Mouse (Mus musculus): ENCODE data around the gene Hadha. TPM values are rescaled to one million over a fixed set of nuclear protein-coding genes. Genes with fewer than 3 reads are reported as not detected.

The Hadha gene
- polyA plus RNA-seq, 1 experiment from 2014 or later = 129 TPM

GRCm38 (mm10) chr5:30187687-30188485, 32.9 kb upstream of the Hadha start:
- 89% methylated on average over 12 of the region's 12 CpGs for WGBS (ENCODE audit: insufficient replicate concordance)

GRCm38 (mm10) chr5:30175811-30176210, 20.8 kb upstream of the Hadha start:
- WGBS (ENCODE audit: insufficient replicate concordance) = 85% methylated on average over 4 of the region's 4 CpGs
- no peak for ATAC-seq (replicated peaks; ENCODE audit: insufficient number of reproducible peaks, low FRiP score, low TSS enrichment)
- Histone ChIP-seq H3K4me2 (no peak overlapping the region), H3K4me1 (ENCODE audit: control insufficient read depth, insufficient read depth, low read length) (0 out of 2 replicates have a peak, but pooled peaks cover 10% of the 10 kb centered on the region), H3K27me3 (ENCODE audit: control insufficient read depth, insufficient read depth, low read length) (no peaks in the 10 kb centered on the region), H3K36me3 (ENCODE audit: control insufficient read depth, insufficient read depth, low read length) (peaks cover 36% of the 10 kb centered on the region), H3K9me3 (replicated peaks; ENCODE audit: control insufficient read depth, low read length) (no peaks in the 10 kb centered on the region), H3K4me3 (ENCODE audit: low read depth, low read length) (no peak overlapping the region), H3K9ac (ENCODE audit: low read depth, low read length) (no peak overlapping the region), H3K27ac (ENCODE audit: low read depth, low read length) (no peak overlapping the region)

More at GRCm38 (mm10) chr5:30187687-30188485, 32.9 kb upstream of the Hadha start:
- ATAC-seq (replicated peaks; ENCODE audit: insufficient number of reproducible peaks, low FRiP score, low TSS enrichment) = no peak
- H3K27ac ChIP-seq (ENCODE audit: low read depth, low read length) = no peak overlapping the region
- no peaks in the 10 kb centered on the region for H3K4me1 ChIP-seq (ENCODE audit: control insufficient read depth, insufficient read depth, low read length)
- H3K4me2 ChIP-seq = no peak overlapping the region
- peaks cover 12% of the 10 kb centered on the region; the same call in 1 of the 2 replicates for H3K36me3 ChIP-seq (ENCODE audit: control insufficient read depth, insufficient read depth, low read length)
- no peak overlapping the region for H3K4me3 ChIP-seq (ENCODE audit: low read depth, low read length)
- no peaks in the 10 kb centered on the region for H3K9me3 ChIP-seq (replicated peaks; ENCODE audit: control insufficient read depth, low read length)
- no peak overlapping the region for H3K9ac ChIP-seq (ENCODE audit: low read depth, low read length)
- H3K27me3 ChIP-seq (ENCODE audit: control insufficient read depth, insufficient read depth, low read length) = no peaks in the 10 kb centered on the region

DNA sequence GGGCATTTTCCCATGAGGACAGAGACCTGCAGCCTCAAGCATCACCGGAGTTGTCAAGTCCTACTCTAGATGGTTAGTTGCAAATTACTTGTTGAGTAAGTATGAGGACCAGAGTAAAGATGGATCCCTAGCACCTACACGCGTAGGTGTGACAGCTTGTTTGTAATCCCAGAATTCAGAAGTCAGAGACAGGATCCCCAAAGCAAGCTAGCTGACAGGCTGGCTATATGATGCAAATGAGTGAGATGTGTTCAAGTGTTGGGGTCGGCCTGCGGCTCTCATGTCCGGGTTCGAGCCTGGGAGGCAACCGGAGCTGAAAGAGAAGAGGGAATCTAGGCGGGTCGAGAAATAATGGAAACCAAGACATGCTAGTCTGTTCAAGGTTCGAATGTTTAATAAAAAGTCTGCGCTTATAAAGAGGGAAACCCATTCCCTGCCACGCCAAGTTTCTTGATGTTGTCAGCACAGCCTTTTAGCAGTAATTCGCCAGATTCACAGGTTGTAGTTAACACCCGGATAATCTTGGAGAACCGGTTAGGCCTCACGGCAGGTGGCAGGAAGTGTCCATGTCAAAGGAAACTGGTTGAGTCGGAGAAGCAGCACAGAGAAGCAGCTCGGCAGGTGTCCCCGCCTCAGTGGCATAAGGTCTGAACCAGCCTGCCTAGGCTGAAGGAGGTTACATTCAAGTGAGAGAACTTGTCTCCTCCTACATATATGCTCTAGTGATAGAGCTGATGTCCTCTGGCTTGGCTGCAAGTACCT, 18.1 kb upstream of the Hadha start:
- Histone ChIP-seq H3K4me3 (ENCODE audit: low read depth, low read length) (no peak overlapping the region), H3K27me3 (ENCODE audit: control insufficient read depth, insufficient read depth, low read length) (no peaks in the 10 kb centered on the region), H3K4me2 (no peak overlapping the region), H3K9ac (ENCODE audit: low read depth, low read length) (no peak overlapping the region), H3K9me3 (replicated peaks; ENCODE audit: control insufficient read depth, low read length) (no peaks in the 10 kb centered on the region), H3K4me1 (ENCODE audit: control insufficient read depth, insufficient read depth, low read length) (0 out of 2 replicates have a peak, but pooled peaks cover 10% of the 10 kb centered on the region), H3K36me3 (ENCODE audit: control insufficient read depth, insufficient read depth, low read length) (peaks cover 30% of the 10 kb centered on the region), H3K27ac (ENCODE audit: low read depth, low read length) (no peak overlapping the region)
- no peak for ATAC-seq (replicated peaks; ENCODE audit: insufficient number of reproducible peaks, low FRiP score, low TSS enrichment)
- WGBS (ENCODE audit: insufficient replicate concordance) = 45% methylated on average over 20 of the region's 20 CpGs

- ATAC-seq (replicated peaks; ENCODE audit: insufficient number of reproducible peaks, low FRiP score, low TSS enrichment) = no peak
- Histone ChIP-seq H3K9me3 (replicated peaks; ENCODE audit: control insufficient read depth, low read length) (no peaks in the 10 kb centered on the region), H3K36me3 (ENCODE audit: control insufficient read depth, insufficient read depth, low read length) (peaks cover 32% of the 10 kb centered on the region), H3K4me3 (ENCODE audit: low read depth, low read length) (no peak overlapping the region), H3K27me3 (ENCODE audit: control insufficient read depth, insufficient read depth, low read length) (no peaks in the 10 kb centered on the region), H3K27ac (ENCODE audit: low read depth, low read length) (peak overlapping the region; percentile 81), H3K9ac (ENCODE audit: low read depth, low read length) (no peak overlapping the region), H3K4me1 (ENCODE audit: control insufficient read depth, insufficient read depth, low read length) (0 out of 2 replicates have a peak, but pooled peaks cover 10% of the 10 kb centered on the region), H3K4me2 (0 out of 2 replicates have a peak overlapping the region, but pooled peaks have one; percentile 22)
Observed at GRCm38 (mm10) chr5:30172115-30172514, 17.2 kb upstream of the Hadha start.

DNA sequence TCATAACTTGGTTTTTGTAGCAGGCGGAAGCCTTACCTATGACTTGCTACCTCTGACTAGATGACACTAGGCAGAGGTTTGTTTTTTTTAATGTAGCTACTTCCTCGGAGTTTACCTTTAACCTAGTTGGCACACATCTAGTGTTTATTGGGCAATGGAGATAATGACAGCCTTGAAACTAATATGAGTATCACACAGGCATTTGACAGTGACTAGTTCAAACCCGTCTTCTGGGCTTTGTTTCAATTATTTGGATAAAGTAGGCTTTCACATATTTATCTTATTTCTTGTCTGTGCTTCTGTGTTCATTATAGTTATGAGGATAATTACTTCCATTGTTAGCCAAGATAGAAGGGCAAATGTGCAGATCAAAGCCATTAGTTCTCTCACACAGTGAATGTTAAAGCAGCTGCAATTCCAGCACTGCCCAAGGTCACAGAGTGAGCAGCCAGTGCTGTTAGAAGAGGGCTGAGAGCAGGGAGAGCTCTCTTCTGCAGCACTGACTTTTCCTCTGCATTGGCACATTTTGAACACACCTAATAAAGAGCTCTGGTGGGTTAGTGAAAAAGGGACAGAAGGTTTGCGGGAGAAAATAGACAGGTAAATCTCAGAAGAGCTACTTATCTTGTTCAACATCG, 15.5 kb upstream of the Hadha start:
- no peak for ATAC-seq (replicated peaks; ENCODE audit: insufficient number of reproducible peaks, low FRiP score, low TSS enrichment)
- H3K4me1 ChIP-seq (ENCODE audit: control insufficient read depth, insufficient read depth, low read length) = 0 out of 2 replicates have a peak, but pooled peaks cover 11% of the 10 kb centered on the region
- H3K36me3 ChIP-seq (ENCODE audit: control insufficient read depth, insufficient read depth, low read length) = peaks cover 23% of the 10 kb centered on the region
- no peak overlapping the region for H3K4me2 ChIP-seq
- H3K4me3 ChIP-seq (ENCODE audit: low read depth, low read length) = no peak overlapping the region
- H3K9me3 ChIP-seq (replicated peaks; ENCODE audit: control insufficient read depth, low read length) = no peaks in the 10 kb centered on the region
- H3K27ac ChIP-seq (ENCODE audit: low read depth, low read length) = peak overlapping the region; percentile 64
- 81% methylated on average over 5 of the region's 5 CpGs for WGBS (ENCODE audit: insufficient replicate concordance)
- no peaks in the 10 kb centered on the region for H3K27me3 ChIP-seq (ENCODE audit: control insufficient read depth, insufficient read depth, low read length)
- H3K9ac ChIP-seq (ENCODE audit: low read depth, low read length) = no peak overlapping the region

DNA sequence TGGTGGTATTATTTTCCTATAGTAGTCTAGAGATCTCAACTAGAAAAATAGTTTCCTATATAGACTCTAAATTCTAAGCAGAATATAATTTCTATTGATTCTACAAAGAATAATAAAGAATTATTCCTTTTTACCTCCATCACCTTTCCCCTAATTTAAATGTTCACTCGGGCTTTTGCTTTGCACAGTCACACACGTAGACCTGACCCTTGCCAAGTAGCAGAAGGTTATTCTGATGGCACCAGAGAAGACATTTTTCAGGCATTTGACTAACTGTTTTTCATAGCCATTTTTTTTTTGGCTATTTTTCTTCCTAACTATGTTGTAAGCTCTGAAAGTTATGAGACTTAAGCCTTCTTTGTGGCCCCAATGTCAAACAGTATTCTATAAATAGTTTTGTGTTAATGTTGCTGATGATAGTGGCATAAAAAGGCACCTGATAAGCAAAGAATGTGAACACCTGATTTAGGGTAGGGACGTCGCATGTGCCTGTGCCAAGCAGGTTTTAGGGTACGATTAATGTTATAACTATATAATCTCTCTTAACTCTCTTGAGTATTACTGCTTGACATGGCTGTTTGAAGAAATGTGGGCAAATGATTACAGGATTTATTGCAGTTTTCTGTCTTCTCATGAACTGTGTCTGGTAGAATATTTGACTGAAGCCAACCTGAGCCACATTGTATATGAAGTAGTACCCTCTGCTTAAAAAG, 10.4 kb upstream of the Hadha start:
- 0 out of 2 replicates have a peak, but pooled peaks cover 5% of the 10 kb centered on the region for H3K4me1 ChIP-seq (ENCODE audit: control insufficient read depth, insufficient read depth, low read length)
- no peak overlapping the region for H3K4me3 ChIP-seq (ENCODE audit: low read depth, low read length)
- H3K27ac ChIP-seq (ENCODE audit: low read depth, low read length) = no peak overlapping the region
- H3K27me3 ChIP-seq (ENCODE audit: control insufficient read depth, insufficient read depth, low read length) = no peaks in the 10 kb centered on the region
- peaks cover 11% of the 10 kb centered on the region for H3K36me3 ChIP-seq (ENCODE audit: control insufficient read depth, insufficient read depth, low read length)
- no peak overlapping the region for H3K9ac ChIP-seq (ENCODE audit: low read depth, low read length)
- H3K4me2 ChIP-seq = 0 out of 2 replicates have a peak overlapping the region, but pooled peaks have one; percentile 8
- no peak for ATAC-seq (replicated peaks; ENCODE audit: insufficient number of reproducible peaks, low FRiP score, low TSS enrichment)
- no peaks in the 10 kb centered on the region for H3K9me3 ChIP-seq (replicated peaks; ENCODE audit: control insufficient read depth, low read length)
- 68% methylated on average over 5 of the region's 5 CpGs for WGBS (ENCODE audit: insufficient replicate concordance)

DNA sequence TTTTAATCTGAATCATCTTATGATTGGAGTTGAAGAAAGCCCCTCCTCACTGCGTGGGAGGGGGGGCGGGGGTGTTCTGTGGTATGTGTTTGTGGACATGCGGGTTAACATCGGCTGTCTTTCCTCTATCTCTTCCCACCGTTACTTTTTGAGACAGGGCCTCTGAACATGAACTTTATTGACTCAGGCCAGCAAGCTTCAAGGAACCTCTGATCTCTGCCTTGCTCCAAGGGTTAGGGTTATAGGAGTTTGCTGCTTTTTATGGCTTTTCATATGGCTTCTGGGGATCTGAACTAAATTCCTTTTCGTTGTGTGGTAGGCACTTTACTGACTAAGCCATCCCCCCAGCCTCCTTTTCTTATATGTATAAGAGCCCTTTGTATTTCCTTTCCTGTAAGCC, 7.4 kb upstream of the Hadha start:
- peaks cover 4% of the 10 kb centered on the region; the same call in 1 of the 2 replicates for H3K36me3 ChIP-seq (ENCODE audit: control insufficient read depth, insufficient read depth, low read length)
- 83% methylated on average over 6 of the region's 6 CpGs for WGBS (ENCODE audit: insufficient replicate concordance)
- no peak for ATAC-seq (replicated peaks; ENCODE audit: insufficient number of reproducible peaks, low FRiP score, low TSS enrichment)
- H3K27ac ChIP-seq (ENCODE audit: low read depth, low read length) = no peak overlapping the region
- no peaks in the 10 kb centered on the region for H3K9me3 ChIP-seq (replicated peaks; ENCODE audit: control insufficient read depth, low read length)
- H3K4me3 ChIP-seq (ENCODE audit: low read depth, low read length) = no peak overlapping the region
- H3K27me3 ChIP-seq (ENCODE audit: control insufficient read depth, insufficient read depth, low read length) = no peaks in the 10 kb centered on the region
- H3K4me1 ChIP-seq (ENCODE audit: control insufficient read depth, insufficient read depth, low read length) = peaks cover 5% of the 10 kb centered on the region; the same call in 1 of the 2 replicates
- H3K9ac ChIP-seq (ENCODE audit: low read depth, low read length) = no peak overlapping the region
- no peak overlapping the region for H3K4me2 ChIP-seq

- H3K9ac ChIP-seq (ENCODE audit: low read depth, low read length) = no peak overlapping the region
- H3K9me3 ChIP-seq (replicated peaks; ENCODE audit: control insufficient read depth, low read length) = no peaks in the 10 kb centered on the region
- WGBS (ENCODE audit: insufficient replicate concordance) = 93% methylated on average over 1 of the region's 1 CpGs
- no peak for ATAC-seq (replicated peaks; ENCODE audit: insufficient number of reproducible peaks, low FRiP score, low TSS enrichment)
- H3K27ac ChIP-seq (ENCODE audit: low read depth, low read length) = no peak overlapping the region
- no peak overlapping the region for H3K4me2 ChIP-seq
- peaks cover 2% of the 10 kb centered on the region; the same call in 1 of the 2 replicates for H3K36me3 ChIP-seq (ENCODE audit: control insufficient read depth, insufficient read depth, low read length)
- peaks cover 5% of the 10 kb centered on the region; the same call in 1 of the 2 replicates for H3K4me1 ChIP-seq (ENCODE audit: control insufficient read depth, insufficient read depth, low read length)
- H3K27me3 ChIP-seq (ENCODE audit: control insufficient read depth, insufficient read depth, low read length) = no peaks in the 10 kb centered on the region
- no peak overlapping the region for H3K4me3 ChIP-seq (ENCODE audit: low read depth, low read length)
Observed at GRCm38 (mm10) chr5:30161836-30162235, 6.9 kb upstream of the Hadha start.
